Mouse (Mus musculus): ENCODE measurements at regions not wholly inside any gene's neighbourhood (a gene's known extent, or its start where the extent isn't known, plus 50 kb on each side); places are given as distances from the start of the nearest gene placed in this dataset.

GRCm38 (mm10) chr14:76671023-76671422 lies 114.3 kb upstream of the Serp2 start:
- no peak for TF ChIP-seq CTCF (IDR thresholded peaks at IDR 0.05; ENCODE audit: low read depth, low read length)
- no peak for TF ChIP-seq POLR2A (IDR thresholded peaks at IDR 0.05; ENCODE audit: borderline replicate concordance, low read depth, low read length)

Measured in bone marrow macrophage, adult 2 months (primary cell).